Mouse (Mus musculus) liver, postnatal 0 days (tissue): ENCODE results near the gene Sgta. TPM values are rescaled to one million over a fixed set of nuclear protein-coding genes. Genes with fewer than 3 reads are reported as not detected.

ENCODE experiments used
- ATAC-seq: fragments of 200-750 bp; cut with Nextera tagmentation; 2 replicates; pipeline ENCODE4 v1.8.0; 2017; ENCODE audit warnings: mild to moderate bottlenecking, moderate library complexity
- DNase-seq: peaks from one replicate; pipeline ENCODE4 v3.0.0-alpha.2; 2016
- H3K27ac ChIP-seq: fragments of 300-500 bp; sonication (generic); 2 replicates; pipeline ENCODE4 v1.5.1; 2014; ENCODE audit warnings: antibody characterized with exemption, moderate library complexity, mild to moderate bottlenecking, low read depth
- H3K27me3 ChIP-seq: fragments of 300-500 bp; sonication (generic); 2 replicates; pipeline ENCODE4 v1.6.1; 2014; ENCODE audit warnings: low read length, control low read depth, mixed read lengths; ENCODE audit not compliant: insufficient read depth
- H3K36me3 ChIP-seq: fragments of 300-500 bp; sonication (generic); replicated peaks from 2 replicates; pipeline ENCODE4 v1.6.1; 2014; ENCODE audit warnings: mild to moderate bottlenecking, control low read depth, low read length, moderate library complexity, mixed read lengths; ENCODE audit not compliant: insufficient read depth
- H3K4me1 ChIP-seq: fragments of 300-500 bp; sonication (generic); 2 replicates; pipeline ENCODE4 v1.6.1; 2014; ENCODE audit warnings: antibody characterized with exemption, mild to moderate bottlenecking, control low read depth; ENCODE audit not compliant: insufficient read depth
- H3K4me2 ChIP-seq: fragments of 300-500 bp; sonication (generic); 2 replicates; pipeline ENCODE4 v1.6.1; 2014; ENCODE audit warnings: low read depth, mild to moderate bottlenecking, low read length, moderate library complexity, mixed read lengths
- H3K4me3 ChIP-seq: fragments of 300-500 bp; sonication (generic); 2 replicates; pipeline ENCODE4 v1.5.1; 2014; ENCODE audit warnings: low read depth, low read length
- H3K9ac ChIP-seq: fragments of 300-500 bp; sonication (generic); replicated peaks from 2 replicates; pipeline ENCODE4 v1.6.1; 2014; ENCODE audit warnings: mild to moderate bottlenecking, moderate library complexity
- H3K9me3 ChIP-seq: fragments of 300-500 bp; sonication (generic); 2 replicates; pipeline ENCODE4 v1.6.1; 2016; ENCODE audit warnings: mild to moderate bottlenecking, control low read depth, low read length, mixed read lengths
- CTCF ChIP-seq: sonication (generic); IDR thresholded peaks from 2 replicates; pipeline ENCODE4 v1.5.1; 2016; ENCODE audit warnings: antibody characterized with exemption, low read depth
- EP300 ChIP-seq: IDR thresholded peaks from 2 replicates; pipeline ENCODE4 v1.6.1; 2016; ENCODE audit warnings: antibody characterized with exemption, low read depth, mild to moderate bottlenecking
- WGBS: fragments of 180-500 bp; shearing (Covaris S2); extraction: QIAGEN DNeasy Blood & Tissue Kit; methylation state at CpG from one replicate; pipeline ENCODE4 v1.1.7; 2014; ENCODE audit not compliant: insufficient replicate concordance; 5-methylcytosine and 5-hydroxymethylcytosine counted together
- polyA plus RNA-seq: library from polyadenylated mRNA; unstranded; fragments of >200 nt; fragmentation: Nextera tagmentation; extraction: Ambion mirVana; gene quantifications from 2 replicates; pipeline ENCODE4 v1.2.1, GENCODE M21; 2015

Gene Sgta
- polyA plus RNA-seq, 1 experiment from 2014 or later, result 50.2 TPM

DNA sequence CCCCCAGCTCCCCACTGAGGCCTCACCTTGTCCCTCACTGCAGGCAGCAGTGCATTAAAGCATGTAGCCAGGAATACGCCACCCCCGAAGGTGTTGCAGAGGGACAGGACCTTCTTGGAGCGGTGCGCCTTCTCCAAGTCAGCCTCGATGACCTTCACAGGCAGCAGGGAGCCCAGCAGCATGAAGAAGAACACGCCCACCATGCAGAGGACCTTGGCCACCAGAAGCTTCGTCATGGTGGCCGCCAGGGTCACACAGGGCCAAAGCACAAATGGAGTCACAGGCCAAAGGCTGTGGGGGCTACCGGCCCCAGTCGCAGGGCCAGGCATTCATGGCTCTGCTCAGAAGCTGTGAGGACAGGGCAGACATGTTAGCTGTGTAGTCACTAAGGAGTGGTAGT lies 26.4 kb downstream of the Sgta start:
- Histone ChIP-seq H3K27ac (no peak overlapping the region), H3K4me1 (peaks cover 5% of the 10 kb centered on the region; the same call in 1 of the 2 replicates), H3K4me2 (no peak overlapping the region), H3K9ac (no peak overlapping the region), H3K9me3 (no peaks in the 10 kb centered on the region), H3K36me3 (0 out of 2 replicates have a peak, but pooled peaks cover 8% of the 10 kb centered on the region), H3K27me3 (no peaks in the 10 kb centered on the region), H3K4me3 (no peak overlapping the region)
- DNase-seq (no peak), ATAC-seq (no peak)
- WGBS, result 76% methylated on average over 10 of the region's 10 CpGs
- no peak for TF ChIP-seq CTCF
- no peak for TF ChIP-seq EP300

DNA sequence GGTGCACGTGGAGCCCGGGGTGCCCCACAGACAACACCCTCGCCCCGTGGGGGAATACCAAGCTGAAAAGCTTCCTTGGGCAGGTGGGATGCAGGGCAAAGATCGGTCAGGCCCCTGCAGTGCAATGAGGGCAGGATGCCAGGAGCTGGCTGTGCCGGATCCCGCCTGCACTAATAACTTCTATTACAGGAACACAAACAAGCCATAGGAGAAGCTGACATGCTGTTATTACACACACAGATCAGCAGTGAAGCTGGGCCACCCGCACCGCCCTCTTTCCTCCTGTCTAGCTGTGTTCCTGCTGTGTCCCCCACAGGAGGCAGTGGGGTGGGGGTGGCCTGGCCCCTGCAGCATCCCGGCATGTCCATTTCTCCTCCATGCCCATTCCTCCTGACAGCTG lies 30.9 kb downstream of the Sgta start:
- Histone ChIP-seq H3K4me2 (no peak overlapping the region), H3K9ac (no peak overlapping the region), H3K36me3 (0 out of 2 replicates have a peak, but pooled peaks cover 8% of the 10 kb centered on the region), H3K9me3 (no peaks in the 10 kb centered on the region), H3K27me3 (peaks cover 20% of the 10 kb centered on the region), H3K4me3 (no peak overlapping the region), H3K27ac (no peak overlapping the region), H3K4me1 (no peaks in the 10 kb centered on the region; the same call in 1 of the 2 replicates)
- DNase-seq (no peak), ATAC-seq (no peak)
- no peak for TF ChIP-seq EP300
- TF ChIP-seq CTCF, result no peak
- 69% methylated on average over 10 of the region's 10 CpGs for WGBS

DNA sequence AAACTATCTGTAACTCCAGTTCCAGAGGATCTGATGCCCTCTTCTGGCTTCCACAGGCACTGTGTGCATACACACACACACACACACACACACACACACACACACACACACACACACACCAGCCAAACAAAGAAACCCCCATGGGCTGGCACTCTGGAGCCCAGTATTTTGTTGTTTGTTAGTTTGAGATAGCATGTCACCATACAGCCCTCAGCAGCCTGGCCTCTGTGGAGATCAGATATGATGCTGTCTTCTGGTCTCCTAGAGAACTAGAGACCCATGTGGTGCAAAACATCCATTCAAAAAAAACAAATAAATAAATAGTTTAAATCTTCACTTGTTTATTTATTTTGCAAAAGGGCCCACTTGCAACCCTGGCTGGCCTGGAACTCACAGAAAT lies 31.8 kb downstream of the Sgta start:
- peaks cover 26% of the 10 kb centered on the region for H3K27me3 ChIP-seq
- no peak overlapping the region for H3K27ac ChIP-seq
- H3K4me1 ChIP-seq, result no peaks in the 10 kb centered on the region; the same call in 1 of the 2 replicates
- no peaks in the 10 kb centered on the region for H3K9me3 ChIP-seq
- TF ChIP-seq EP300 (no peak), CTCF (no peak)
- H3K4me3 ChIP-seq, result no peak overlapping the region
- DNase-seq (no peak), ATAC-seq (no peak)
- H3K9ac ChIP-seq, result no peak overlapping the region
- no peak overlapping the region for H3K4me2 ChIP-seq
- 0 out of 2 replicates have a peak, but pooled peaks cover 6% of the 10 kb centered on the region for H3K36me3 ChIP-seq

DNA sequence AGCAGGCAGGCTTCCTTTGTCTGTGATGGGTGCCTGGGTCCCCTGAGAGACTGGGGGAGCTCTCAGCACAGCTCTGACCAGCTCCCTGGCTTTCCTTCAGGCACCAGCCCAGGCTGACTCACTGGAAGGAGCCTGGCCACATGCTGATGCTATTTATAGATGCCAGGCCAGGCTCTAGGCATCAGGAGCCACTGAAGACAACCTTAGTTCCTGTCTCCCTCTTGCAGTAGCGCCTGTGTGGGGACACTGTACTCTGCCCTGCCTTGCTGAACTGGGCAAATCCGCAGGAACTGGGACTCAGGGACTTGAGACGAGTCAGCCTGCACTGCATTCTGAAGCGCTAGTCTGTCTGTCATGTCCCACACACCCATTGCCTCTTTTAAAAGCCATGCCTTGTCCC lies 32.6 kb downstream of the Sgta start:
- ATAC-seq, result no peak
- Histone ChIP-seq H3K36me3 (0 out of 2 replicates have a peak, but pooled peaks cover 6% of the 10 kb centered on the region), H3K9ac (no peak overlapping the region), H3K27me3 (peaks cover 31% of the 10 kb centered on the region), H3K4me1 (no peaks in the 10 kb centered on the region; the same call in 1 of the 2 replicates), H3K4me2 (no peak overlapping the region), H3K9me3 (no peaks in the 10 kb centered on the region), H3K27ac (no peak overlapping the region), H3K4me3 (no peak overlapping the region)
- TF ChIP-seq EP300, result no peak
- TF ChIP-seq CTCF, result no peak
- no peak for DNase-seq
- WGBS, result 60% methylated on average over 4 of the region's 4 CpGs

DNA sequence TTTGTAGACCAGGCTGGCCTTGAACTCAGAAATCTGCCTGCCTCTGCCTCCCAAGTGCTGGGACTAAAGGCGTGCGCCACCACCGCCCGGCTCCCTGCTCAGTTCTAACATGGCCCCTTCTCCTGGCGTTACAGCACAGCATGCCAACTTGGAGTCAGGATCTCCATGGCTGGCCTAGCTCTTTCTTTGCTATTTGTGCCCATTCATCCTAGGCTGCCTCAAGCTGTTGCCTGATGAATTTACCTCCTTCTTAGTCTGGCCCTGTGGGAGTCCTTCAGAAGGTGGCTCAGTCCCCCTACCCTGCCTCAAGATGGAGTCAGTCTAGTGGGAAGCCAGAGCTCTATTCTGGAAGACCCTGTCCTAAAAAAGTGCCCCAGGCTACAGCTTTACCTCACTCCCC lies 33.1 kb downstream of the Sgta start:
- Histone ChIP-seq H3K36me3 (0 out of 2 replicates have a peak, but pooled peaks cover 6% of the 10 kb centered on the region), H3K27ac (no peak overlapping the region), H3K27me3 (peaks cover 36% of the 10 kb centered on the region), H3K4me3 (no peak overlapping the region), H3K4me2 (no peak overlapping the region), H3K9me3 (no peaks in the 10 kb centered on the region), H3K4me1 (no peaks in the 10 kb centered on the region; the same call in 1 of the 2 replicates), H3K9ac (no peak overlapping the region)
- ATAC-seq (no peak), DNase-seq (no peak)
- TF ChIP-seq EP300 (no peak), CTCF (no peak)
- WGBS, result 92% methylated on average over 5 of the region's 5 CpGs

DNA sequence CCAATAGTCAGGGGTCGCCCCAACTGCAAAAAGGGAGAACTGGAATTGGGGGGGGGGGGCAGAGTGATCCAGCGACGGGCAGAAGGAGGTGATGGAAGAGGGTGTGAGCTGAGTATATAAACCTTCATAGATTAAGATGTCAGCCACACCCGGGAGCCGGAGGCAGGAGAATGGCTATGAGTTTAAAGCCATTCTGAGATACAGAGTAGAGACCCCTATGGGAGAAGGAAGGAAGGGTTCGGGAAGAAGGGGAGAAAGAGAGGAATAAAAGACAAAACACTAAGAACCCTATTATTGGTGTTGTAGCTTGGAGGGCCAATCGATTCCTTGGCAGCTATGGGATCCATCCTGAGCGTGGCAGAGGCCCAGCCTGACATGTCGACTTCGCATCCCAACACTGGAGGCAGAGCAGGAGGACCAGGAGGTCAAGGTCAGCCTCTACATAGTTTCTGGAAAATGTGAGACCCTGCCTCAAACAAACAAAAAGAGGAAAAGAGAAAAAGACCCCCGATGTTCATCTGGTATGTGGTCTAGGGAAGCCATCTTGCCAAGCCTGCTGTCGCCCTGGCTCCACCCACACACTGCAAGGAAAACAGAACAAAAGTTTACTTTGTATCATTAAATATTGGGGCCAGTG lies 34.2 kb downstream of the Sgta start, which contains the start of gene Diras1:
Gene Diras1 (minus strand): TSS at position 24 of the 637 bp plus-strand sequence.
- no peaks in the 10 kb centered on the region for H3K36me3 ChIP-seq
- WGBS, result 50% methylated on average over 12 of the region's 12 CpGs
- H3K27me3 ChIP-seq, result peaks cover 37% of the 10 kb centered on the region
- H3K9me3 ChIP-seq, result no peaks in the 10 kb centered on the region
- H3K9ac ChIP-seq, result no peak within 1 kb of the TSS
- ATAC-seq (no peak), DNase-seq (no peak)
- no peak for TF ChIP-seq EP300
- TF ChIP-seq CTCF, result no peak
- H3K4me1 ChIP-seq, result no peaks in the 10 kb centered on the region; the same call in 1 of the 2 replicates
- no peak within 1 kb of the TSS for H3K4me2 ChIP-seq
- no peak within 1 kb of the TSS for H3K4me3 ChIP-seq
- H3K27ac ChIP-seq, result no peak within 1 kb of the TSS
